Mouse (Mus musculus): ENCODE measurements around the gene Rps17.

DNA sequence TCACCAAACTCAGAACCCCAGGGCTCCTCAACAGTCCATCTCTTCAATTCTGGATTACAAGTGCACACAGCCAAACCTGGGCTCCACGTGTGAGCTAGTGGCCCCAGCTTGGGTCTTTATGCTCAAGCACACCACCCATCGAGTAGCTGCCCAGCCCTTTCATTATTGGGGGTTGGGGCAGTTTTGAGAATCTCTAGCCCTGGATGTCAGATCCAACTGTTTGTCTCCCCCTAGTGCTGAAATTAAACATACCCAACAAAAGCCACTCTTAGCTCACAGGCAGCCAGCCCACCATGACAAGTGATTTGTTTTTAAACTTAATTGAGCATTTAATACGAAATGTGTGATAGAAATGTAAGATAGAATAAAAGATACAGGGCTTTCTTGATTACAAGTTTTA, 3.5 kb downstream of the Rps17 start:
- TF ChIP-seq GATA1 (IDR thresholded peaks at IDR 0.05; ENCODE audit: low read length) (no peak), TAL1 (IDR thresholded peaks at IDR 0.05; ENCODE audit: low read length) (no peak)
